Mouse (Mus musculus) neutrophil, adult 59 days (primary cell): ENCODE results near the gene Zfp853. TPM values are rescaled to one million over a fixed set of nuclear protein-coding genes. Genes with fewer than 3 reads are reported as not detected.

Experiments
- total RNA-seq, 2 experiments: library from RNA; stranded (reverse); gene quantifications; 1 replicate in 1 of 2; 2 replicates in 1 of 2; pipeline ENCODE4 v1.2.4; 2023

Zfp853 gene
- under 1 TPM in 1 of 2 experiments, not detected in 1; 0.29 TPM for total RNA-seq

GRCm38 (mm10) chr5:143293404-143293803 lies at the start of gene Zfp853:
Gene Zfp853 (minus strand): TSS chr5:143293623.

GRCm38 (mm10) chr5:143328690-143329495 lies 35.5 kb upstream of the Zfp853 start, which contains the start of gene Zdhhc4:
Gene Zdhhc4 (minus strand): TSS chr5:143329256.

GRCm38 (mm10) chr5:143314730-143315513 lies 21.5 kb upstream of the Zfp853 start, which contains the start of gene E130309D02Rik:
Gene E130309D02Rik (minus strand): TSS chr5:143315360.

GRCm38 (mm10) chr5:143269363-143270150 lies 23.9 kb downstream of the Zfp853 start, which contains the start of gene Zfp316:
Gene Zfp316 (minus strand): TSS chr5:143270022.

Other genes with a start within 250 kb of the Zfp853 start
- gene Rnf216, start 180.6 kb downstream of the Zfp853 start, total RNA-seq: 10 to 100 TPM; 56.1 to 56.7 TPM
- gene Olfr718-ps1, start 146.0 kb downstream of the Zfp853 start, total RNA-seq: under 1 TPM; 0.29 to 0.31 TPM
- 1 to 10 TPM; 4.4 to 5.4 TPM for gene Rbak, start 112.8 kb downstream of the Zfp853 start, total RNA-seq
- not detected for gene Spdye4b, start 112.6 kb downstream of the Zfp853 start, total RNA-seq
- not detected for gene Spdye4a, start 66.7 kb downstream of the Zfp853 start, total RNA-seq
- gene Zfp12, start 58.5 kb downstream of the Zfp853 start, total RNA-seq: 1 to 10 TPM; 5.9 to 6.2 TPM
- 1 to 10 TPM; 1.2 to 2.0 TPM for gene Zfp316, start 23.6 kb downstream of the Zfp853 start, total RNA-seq
- 10 to 100 TPM; 19.7 to 20.0 TPM for gene E130309D02Rik, start 21.7 kb upstream of the Zfp853 start, total RNA-seq
- gene Zdhhc4, start 35.6 kb upstream of the Zfp853 start, total RNA-seq: 10 to 100 TPM; 34.3 to 36.5 TPM
- not detected for gene Grid2ip, start 63.7 kb upstream of the Zfp853 start, total RNA-seq
- 10 to 100 TPM; 42.2 to 43.3 TPM for gene Kdelr2, start 110.2 kb upstream of the Zfp853 start, total RNA-seq
- 10 to 100 TPM; 27.1 to 31.2 TPM for gene Daglb, start 171.0 kb upstream of the Zfp853 start, total RNA-seq
- 100 to 1,000 TPM; 356 to 443 TPM for gene Rac1, start 234.4 kb upstream of the Zfp853 start, total RNA-seq